Mouse (Mus musculus) left cerebral cortex, adult 11 months (tissue): ENCODE results near the gene Zic5.

Source experiments
- DNase-seq: peaks from one replicate; pipeline ENCODE4 v3.0.0; 2022; ENCODE audit warnings: low spot score

Zic5 gene

GRCm38 (mm10) chr14:122464763-122465741, at the start of gene Zic5:
Gene Zic5, minus strand, starts transcription at chr14:122465677.
- DNase-seq = no peak

- DNase-seq = no peak
Measured at GRCm38 (mm10) chr14:122513511-122514036, 48.1 kb upstream of the Zic5 start.

- DNase-seq = no peak
Measured at GRCm38 (mm10) chr14:122511519-122511918, 46.0 kb upstream of the Zic5 start.

- no peak for DNase-seq
Measured at GRCm38 (mm10) chr14:122509058-122509457, 43.6 kb upstream of the Zic5 start.

GRCm38 (mm10) chr14:122492015-122492414, 26.5 kb upstream of the Zic5 start:
- DNase-seq = no peak

GRCm38 (mm10) chr14:122491521-122491920, 26.0 kb upstream of the Zic5 start:
- DNase-seq = no peak

- DNase-seq = no peak
Measured at GRCm38 (mm10) chr14:122490441-122491328, 25.2 kb upstream of the Zic5 start, which contains the start of gene Gm10837. Gene Gm10837, plus strand, starts transcription at chr14:122490586.

- DNase-seq = no peak
Measured at GRCm38 (mm10) chr14:122489686-122490414, 24.4 kb upstream of the Zic5 start.

- no peak for DNase-seq
Measured at GRCm38 (mm10) chr14:122489041-122489440, 23.6 kb upstream of the Zic5 start.

GRCm38 (mm10) chr14:122487366-122487765, 21.9 kb upstream of the Zic5 start:
- no peak for DNase-seq

GRCm38 (mm10) chr14:122486611-122487010, 21.1 kb upstream of the Zic5 start:
- DNase-seq = no peak

GRCm38 (mm10) chr14:122485635-122486181, 20.2 kb upstream of the Zic5 start:
- DNase-seq = no peak

GRCm38 (mm10) chr14:122484844-122485551, 19.5 kb upstream of the Zic5 start:
- no peak for DNase-seq

GRCm38 (mm10) chr14:122484458-122484843, 19.0 kb upstream of the Zic5 start:
- DNase-seq = no peak

- no peak for DNase-seq
Measured at GRCm38 (mm10) chr14:122483556-122484421, 18.3 kb upstream of the Zic5 start.

GRCm38 (mm10) chr14:122483024-122483385, 17.5 kb upstream of the Zic5 start:
- DNase-seq = no peak

- DNase-seq = no peak
Measured at GRCm38 (mm10) chr14:122482081-122483023, 16.9 kb upstream of the Zic5 start.

- no peak for DNase-seq
Measured at GRCm38 (mm10) chr14:122481181-122481580, 15.7 kb upstream of the Zic5 start.

- no peak for DNase-seq
Measured at GRCm38 (mm10) chr14:122480355-122480754, 14.9 kb upstream of the Zic5 start.
